Mouse (Mus musculus) forebrain, embryonic 13.5 days (tissue): ENCODE measurements around the gene Runx2. TPM values are rescaled to one million over a fixed set of nuclear protein-coding genes. Genes with fewer than 3 reads are reported as not detected.
A peak's percentile ranks its signal among the peaks of the same experiment; 100 is the strongest.

Experiments
- ATAC-seq: fragments of 200-750 bp; cut with Nextera tagmentation; 2 replicates; pipeline ENCODE4 v1.8.0; 2017
- H3K27ac ChIP-seq: fragments of 300-500 bp; sonication (generic); 2 replicates; pipeline ENCODE4 v1.5.1; 2015; ENCODE audit warnings: inconsistent platforms, mild to moderate bottlenecking, moderate library complexity
- H3K27me3 ChIP-seq: fragments of 300-500 bp; sonication (generic); 2 replicates; pipeline ENCODE4 v1.6.1; 2015; ENCODE audit warnings: mild to moderate bottlenecking, inconsistent platforms
- H3K36me3 ChIP-seq: fragments of 300-500 bp; sonication (generic); 2 replicates; pipeline ENCODE4 v1.6.1; 2015; ENCODE audit warnings: mild to moderate bottlenecking, inconsistent platforms; ENCODE audit not compliant: poor library complexity, severe bottlenecking
- H3K4me1 ChIP-seq: fragments of 300-500 bp; sonication (generic); 2 replicates; pipeline ENCODE4 v1.6.1; 2015; ENCODE audit warnings: inconsistent platforms
- H3K4me2 ChIP-seq: fragments of 300-500 bp; sonication (generic); 2 replicates; pipeline ENCODE4 v1.6.1; 2015; ENCODE audit warnings: inconsistent platforms, mild to moderate bottlenecking, moderate library complexity
- H3K4me3 ChIP-seq: fragments of 300-500 bp; sonication (generic); 2 replicates; pipeline ENCODE4 v1.5.1; 2015; ENCODE audit warnings: mild to moderate bottlenecking, inconsistent platforms
- H3K9ac ChIP-seq: fragments of 300-500 bp; sonication (generic); 2 replicates; pipeline ENCODE4 v1.6.1; 2015; ENCODE audit warnings: mild to moderate bottlenecking, inconsistent platforms
- H3K9me3 ChIP-seq: fragments of 300-500 bp; sonication (generic); replicated peaks from 2 replicates; pipeline ENCODE4 v1.6.1; 2016; ENCODE audit warnings: inconsistent platforms
- WGBS: fragments of 180-500 bp; shearing (Covaris S2); methylation state at CpG from one replicate; pipeline ENCODE4 v1.1.7; 2015; 5-methylcytosine and 5-hydroxymethylcytosine counted together
- polyA plus RNA-seq: library from polyadenylated mRNA; unstranded; fragments of >200 nt; fragmentation: Nextera tagmentation; extraction: Ambion mirVana; gene quantifications from 2 replicates; pipeline ENCODE4 v1.2.1, GENCODE M21; 2015

Runx2 gene
- polyA plus RNA-seq, 1 experiment from 2014 or later = 0.18 TPM

GRCm38 (mm10) chr17:44592737-44593090, 221.9 kb downstream of the Runx2 start:
- 97% methylated on average over 6 of the region's 6 CpGs for WGBS
- H3K4me3 ChIP-seq = no peak overlapping the region
- no peak for ATAC-seq
- no peaks in the 10 kb centered on the region for H3K9me3 ChIP-seq
- no peak overlapping the region for H3K27ac ChIP-seq
- H3K4me2 ChIP-seq = no peak overlapping the region
- no peak overlapping the region for H3K9ac ChIP-seq
- no peaks in the 10 kb centered on the region for H3K27me3 ChIP-seq
- no peaks in the 10 kb centered on the region for H3K36me3 ChIP-seq
- H3K4me1 ChIP-seq = peaks cover 12% of the 10 kb centered on the region

- 85% methylated on average over 16 of the region's 16 CpGs for WGBS
Measured at GRCm38 (mm10) chr17:44592067-44592736, 222.4 kb downstream of the Runx2 start.

GRCm38 (mm10) chr17:44588470-44588869, 226.1 kb downstream of the Runx2 start:
- 61% methylated on average over 3 of the region's 3 CpGs for WGBS
- peaks cover 14% of the 10 kb centered on the region for H3K4me1 ChIP-seq
- no peak overlapping the region for H3K4me3 ChIP-seq
- no peak overlapping the region for H3K4me2 ChIP-seq
- H3K9ac ChIP-seq = no peak overlapping the region
- H3K9me3 ChIP-seq = no peaks in the 10 kb centered on the region
- H3K27ac ChIP-seq = no peak overlapping the region
- H3K27me3 ChIP-seq = no peaks in the 10 kb centered on the region
- H3K36me3 ChIP-seq = no peaks in the 10 kb centered on the region
- ATAC-seq = 0 out of 2 replicates have a peak, but pooled peaks have one; percentile 30

More at GRCm38 (mm10) chr17:44592067-44592736, 222.4 kb downstream of the Runx2 start:
- H3K4me2 ChIP-seq = no peak overlapping the region
- H3K4me1 ChIP-seq = peaks cover 14% of the 10 kb centered on the region
- no peak overlapping the region for H3K4me3 ChIP-seq
- no peaks in the 10 kb centered on the region for H3K9me3 ChIP-seq
- H3K27ac ChIP-seq = no peak overlapping the region
- no peaks in the 10 kb centered on the region for H3K27me3 ChIP-seq
- no peak overlapping the region for H3K9ac ChIP-seq
- no peaks in the 10 kb centered on the region for H3K36me3 ChIP-seq
- no peak for ATAC-seq

GRCm38 (mm10) chr17:44588020-44588419, 226.6 kb downstream of the Runx2 start:
- ATAC-seq = peak; percentile 33; the same call in 1 of the 2 replicates
- WGBS = 7% methylated on average over 3 of the region's 3 CpGs
- H3K9ac ChIP-seq = no peak overlapping the region

GRCm38 (mm10) chr17:44586196-44586595, 228.4 kb downstream of the Runx2 start:
- H3K36me3 ChIP-seq = no peaks in the 10 kb centered on the region
- WGBS = 26% methylated on average over 3 of the region's 3 CpGs

More at GRCm38 (mm10) chr17:44588020-44588419, 226.6 kb downstream of the Runx2 start:
- H3K36me3 ChIP-seq = no peaks in the 10 kb centered on the region
- H3K27ac ChIP-seq = no peak overlapping the region
- no peak overlapping the region for H3K4me2 ChIP-seq
- peaks cover 14% of the 10 kb centered on the region for H3K4me1 ChIP-seq
- H3K27me3 ChIP-seq = no peaks in the 10 kb centered on the region
- H3K4me3 ChIP-seq = no peak overlapping the region
- no peaks in the 10 kb centered on the region for H3K9me3 ChIP-seq

GRCm38 (mm10) chr17:44584781-44585180, 229.8 kb downstream of the Runx2 start:
- WGBS = 79% methylated on average over 6 of the region's 6 CpGs
- H3K27ac ChIP-seq = no peak overlapping the region
- H3K4me3 ChIP-seq = no peak overlapping the region
- peaks cover 14% of the 10 kb centered on the region for H3K4me1 ChIP-seq
- H3K4me2 ChIP-seq = no peak overlapping the region
- no peaks in the 10 kb centered on the region for H3K36me3 ChIP-seq
- H3K9ac ChIP-seq = no peak overlapping the region
- H3K27me3 ChIP-seq = no peaks in the 10 kb centered on the region
- no peaks in the 10 kb centered on the region for H3K9me3 ChIP-seq
- ATAC-seq = no peak

More at GRCm38 (mm10) chr17:44586196-44586595, 228.4 kb downstream of the Runx2 start:
- peaks cover 14% of the 10 kb centered on the region for H3K4me1 ChIP-seq
- no peak overlapping the region for H3K4me3 ChIP-seq
- no peaks in the 10 kb centered on the region for H3K9me3 ChIP-seq
- ATAC-seq = no peak
- no peak overlapping the region for H3K4me2 ChIP-seq
- no peaks in the 10 kb centered on the region for H3K27me3 ChIP-seq
- no peak overlapping the region for H3K27ac ChIP-seq
- no peak overlapping the region for H3K9ac ChIP-seq

GRCm38 (mm10) chr17:44577791-44578190, 236.8 kb downstream of the Runx2 start:
- H3K9ac ChIP-seq = no peak overlapping the region
- ATAC-seq = no peak
- 38% methylated on average over 5 of the region's 5 CpGs for WGBS

GRCm38 (mm10) chr17:44570899-44571298, 243.7 kb downstream of the Runx2 start:
- no peak overlapping the region for H3K9ac ChIP-seq
- H3K9me3 ChIP-seq = no peaks in the 10 kb centered on the region
- H3K4me2 ChIP-seq = no peak overlapping the region
- no peak overlapping the region for H3K4me3 ChIP-seq
- H3K27me3 ChIP-seq = no peaks in the 10 kb centered on the region
- no peaks in the 10 kb centered on the region for H3K36me3 ChIP-seq
- H3K4me1 ChIP-seq = no peaks in the 10 kb centered on the region
- ATAC-seq = no peak
- WGBS = 62% methylated on average over 5 of the region's 5 CpGs
- no peak overlapping the region for H3K27ac ChIP-seq

More at GRCm38 (mm10) chr17:44577791-44578190, 236.8 kb downstream of the Runx2 start:
- no peak overlapping the region for H3K27ac ChIP-seq
- no peak overlapping the region for H3K4me3 ChIP-seq
- H3K4me1 ChIP-seq = no peaks in the 10 kb centered on the region; the same call in 1 of the 2 replicates
- H3K27me3 ChIP-seq = no peaks in the 10 kb centered on the region
- H3K9me3 ChIP-seq = no peaks in the 10 kb centered on the region
- no peak overlapping the region for H3K4me2 ChIP-seq
- H3K36me3 ChIP-seq = no peaks in the 10 kb centered on the region

GRCm38 (mm10) chr17:44569020-44569621, 245.5 kb downstream of the Runx2 start:
- no peaks in the 10 kb centered on the region for H3K4me1 ChIP-seq
- no peak overlapping the region for H3K27ac ChIP-seq
- H3K4me2 ChIP-seq = no peak overlapping the region
- H3K9ac ChIP-seq = no peak overlapping the region
- 92% methylated on average over 8 of the region's 8 CpGs for WGBS
- H3K4me3 ChIP-seq = no peak overlapping the region
- no peaks in the 10 kb centered on the region for H3K9me3 ChIP-seq
- ATAC-seq = no peak
- no peaks in the 10 kb centered on the region for H3K36me3 ChIP-seq
- no peaks in the 10 kb centered on the region for H3K27me3 ChIP-seq

GRCm38 (mm10) chr17:44566992-44567391, 247.6 kb downstream of the Runx2 start:
- Histone ChIP-seq H3K27ac (no peak overlapping the region), H3K9ac (no peak overlapping the region), H3K9me3 (no peaks in the 10 kb centered on the region), H3K4me2 (no peak overlapping the region), H3K4me1 (no peaks in the 10 kb centered on the region), H3K27me3 (no peaks in the 10 kb centered on the region), H3K36me3 (no peaks in the 10 kb centered on the region), H3K4me3 (no peak overlapping the region)
- 91% methylated on average over 5 of the region's 5 CpGs for WGBS
- ATAC-seq = no peak

- no peaks in the 10 kb centered on the region for H3K36me3 ChIP-seq
- no peaks in the 10 kb centered on the region for H3K27me3 ChIP-seq
- no peak for ATAC-seq
- H3K4me1 ChIP-seq = no peaks in the 10 kb centered on the region
- H3K4me3 ChIP-seq = no peak overlapping the region
- no peaks in the 10 kb centered on the region for H3K9me3 ChIP-seq
- H3K9ac ChIP-seq = no peak overlapping the region
- WGBS = 87% methylated on average over 8 of the region's 8 CpGs
- no peak overlapping the region for H3K4me2 ChIP-seq
- H3K27ac ChIP-seq = no peak overlapping the region
Measured at GRCm38 (mm10) chr17:44565884-44566515, 248.6 kb downstream of the Runx2 start.

- H3K9ac ChIP-seq = no peak overlapping the region
- H3K36me3 ChIP-seq = no peaks in the 10 kb centered on the region
- H3K9me3 ChIP-seq = no peaks in the 10 kb centered on the region
- no peak for ATAC-seq
- no peak overlapping the region for H3K4me3 ChIP-seq
- H3K4me2 ChIP-seq = no peak overlapping the region
- WGBS = 76% methylated on average over 14 of the region's 14 CpGs
- no peaks in the 10 kb centered on the region for H3K4me1 ChIP-seq
- H3K27me3 ChIP-seq = no peaks in the 10 kb centered on the region
- no peak overlapping the region for H3K27ac ChIP-seq
Measured at GRCm38 (mm10) chr17:44565311-44565831, 249.2 kb downstream of the Runx2 start.
